Mouse (Mus musculus): ENCODE measurements around the gene Pcyt1a.

- TF ChIP-seq MAX (IDR thresholded peaks at IDR 0.05; ENCODE audit: low read depth) = no peak
- TF ChIP-seq POLR2A (IDR thresholded peaks at IDR 0.05; ENCODE audit: insufficient read length, low read depth) = no peak
- no peak for TF ChIP-seq MYOG (IDR thresholded peaks at IDR 0.05; ENCODE audit: control insufficient read depth in 1 of 3, insufficient read depth in 1 of 3, insufficient read length in 2 of 3, low read depth in 2 of 3)
- no peak for TF ChIP-seq USF1 (IDR thresholded peaks at IDR 0.05; ENCODE audit: low read depth)
- TF ChIP-seq TCF12 (IDR thresholded peaks at IDR 0.05; ENCODE audit: insufficient read depth, poor library complexity, severe bottlenecking) = no peak
Observed at GRCm38 (mm10) chr16:32463426-32463825, 32.7 kb downstream of the Pcyt1a start.
